Mouse (Mus musculus) heart, embryonic 10.5 days (tissue): ENCODE results near the gene Klhl32. TPM values are rescaled to one million over a fixed set of nuclear protein-coding genes. Genes with fewer than 3 reads are reported as not detected.

Experiments used
- DNase-seq: peaks from one replicate; pipeline ENCODE4 v3.0.0-alpha.2; 2017; ENCODE audit warnings: low spot score
- H3K27ac ChIP-seq: fragments of 300-500 bp; sonication (generic); 2 replicates; pipeline ENCODE4 v1.5.1; 2016; ENCODE audit warnings: mild to moderate bottlenecking
- H3K27me3 ChIP-seq: fragments of 300-500 bp; sonication (generic); 2 replicates; pipeline ENCODE4 v1.6.1; 2016; ENCODE audit warnings: mild to moderate bottlenecking; ENCODE audit not compliant: poor library complexity, insufficient read depth, severe bottlenecking
- H3K36me3 ChIP-seq: fragments of 300-500 bp; sonication (generic); 2 replicates; pipeline ENCODE4 v1.6.1; 2016; ENCODE audit warnings: mild to moderate bottlenecking, moderate library complexity
- H3K4me1 ChIP-seq: fragments of 300-500 bp; sonication (generic); 2 replicates; pipeline ENCODE4 v1.6.1; 2016; ENCODE audit warnings: mild to moderate bottlenecking
- H3K4me3 ChIP-seq: fragments of 300-500 bp; sonication (generic); 2 replicates; pipeline ENCODE4 v1.5.1; 2016; ENCODE audit warnings: mild to moderate bottlenecking, moderate library complexity
- H3K9me3 ChIP-seq: fragments of 300-500 bp; sonication (generic); 2 replicates; pipeline ENCODE4 v1.6.1; 2016; ENCODE audit warnings: mild to moderate bottlenecking, moderate library complexity
- WGBS: fragments of 180-500 bp; shearing (Covaris S2); methylation state at CpG from one replicate; pipeline ENCODE4 v1.1.7; 2016; 5-methylcytosine and 5-hydroxymethylcytosine counted together
- polyA plus RNA-seq: library from polyadenylated mRNA; unstranded; fragments of >200 nt; fragmentation: Nextera tagmentation; extraction: Ambion mirVana; gene quantifications from 2 replicates; pipeline ENCODE4 v1.2.1, GENCODE M21; 2016

Klhl32 gene
- polyA plus RNA-seq, 1 experiment from 2014 or later, result 1.8 TPM

DNA sequence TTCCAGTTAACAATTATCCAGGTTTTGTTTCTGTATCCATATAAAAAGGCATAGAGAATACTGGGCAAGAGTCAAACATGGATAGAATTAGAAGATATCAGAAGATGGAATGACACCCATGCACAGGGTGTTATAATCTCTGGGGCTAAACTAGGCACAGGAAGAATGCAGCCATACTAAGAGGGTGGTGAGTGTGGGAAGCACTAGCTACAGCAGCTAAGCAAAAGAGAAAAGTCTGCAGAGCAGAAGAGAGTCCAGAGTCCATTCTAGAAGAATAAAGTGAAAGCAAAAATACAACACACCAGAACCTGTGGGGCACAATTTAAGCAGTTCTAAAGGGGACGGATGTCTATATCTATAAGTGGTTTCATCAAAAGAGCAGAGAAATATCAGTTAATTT is 61.6 kb downstream of the Klhl32 start:
- H3K27ac ChIP-seq, result no peak overlapping the region
- no peak overlapping the region for H3K4me3 ChIP-seq
- H3K9me3 ChIP-seq, result no peaks in the 10 kb centered on the region
- H3K27me3 ChIP-seq, result no peaks in the 10 kb centered on the region
- H3K36me3 ChIP-seq, result no peaks in the 10 kb centered on the region
- no peak for DNase-seq
- WGBS, result 86% methylated on average over 1 of the region's 1 CpGs
- H3K4me1 ChIP-seq, result peaks cover 7% of the 10 kb centered on the region; the same call in 1 of the 2 replicates

DNA sequence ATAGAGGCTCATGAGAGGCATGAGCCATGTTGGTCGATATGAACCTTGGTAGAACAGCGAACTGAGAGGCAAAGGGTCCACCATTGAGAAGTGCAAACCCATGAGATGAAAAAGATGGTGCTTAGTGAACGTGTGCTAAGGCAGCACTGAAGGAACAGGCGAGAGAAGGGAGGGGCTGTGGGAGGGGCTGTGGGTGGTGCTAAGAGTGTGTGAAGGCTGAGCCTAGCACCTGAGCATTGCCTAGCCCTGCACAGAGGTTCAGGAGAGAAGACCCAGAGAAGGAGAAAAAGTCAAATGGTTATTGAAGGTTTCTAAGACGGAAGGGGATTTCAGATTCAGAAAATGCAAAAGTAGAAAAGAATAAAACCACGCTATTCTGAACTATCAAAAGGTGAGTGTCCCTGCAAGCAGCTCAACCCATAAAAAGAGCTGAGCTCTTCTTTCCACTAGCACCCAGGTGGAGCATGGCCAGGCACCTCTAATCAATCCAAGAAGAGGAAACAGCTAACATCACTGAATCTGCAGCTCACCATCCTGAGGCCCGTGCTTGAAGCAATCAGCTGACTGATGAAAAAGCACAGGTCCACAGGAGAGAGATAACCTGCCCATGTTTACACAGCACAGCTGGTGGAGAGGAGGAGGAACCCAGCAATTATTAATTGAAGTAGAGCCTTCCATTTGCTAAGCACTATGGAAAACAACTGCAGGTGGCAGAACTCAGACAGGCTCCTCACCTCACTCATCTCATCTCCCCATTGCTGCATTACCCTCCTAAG is 65.0 kb downstream of the Klhl32 start:
- Histone ChIP-seq H3K27ac (no peak overlapping the region), H3K9me3 (no peaks in the 10 kb centered on the region), H3K36me3 (no peaks in the 10 kb centered on the region), H3K27me3 (no peaks in the 10 kb centered on the region), H3K4me1 (peaks cover 3% of the 10 kb centered on the region; the same call in 1 of the 2 replicates), H3K4me3 (no peak overlapping the region)
- no peak for DNase-seq
- 45% methylated on average over 7 of the region's 7 CpGs for WGBS

DNA sequence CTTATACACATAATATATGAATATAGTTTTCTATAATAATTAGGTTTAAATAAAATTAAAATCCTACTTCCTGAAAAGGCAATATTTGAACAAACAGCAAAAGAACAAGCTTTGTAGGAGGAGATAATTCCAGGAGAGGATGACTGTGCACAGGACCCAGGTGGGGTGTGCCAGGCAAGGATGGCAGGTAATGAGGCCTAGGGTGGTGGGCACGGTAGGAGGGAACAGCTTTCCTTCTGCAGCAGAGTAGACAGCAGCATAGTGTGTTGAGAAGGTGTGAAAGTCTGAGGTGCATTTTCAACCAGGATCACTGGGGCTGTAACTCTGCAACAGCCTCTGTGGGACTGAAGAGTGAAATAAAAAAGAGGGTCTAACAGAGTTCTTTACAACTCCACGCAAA is 85.0 kb downstream of the Klhl32 start:
- no peaks in the 10 kb centered on the region for H3K36me3 ChIP-seq
- 76% methylated on average over 2 of the region's 2 CpGs for WGBS

DNA sequence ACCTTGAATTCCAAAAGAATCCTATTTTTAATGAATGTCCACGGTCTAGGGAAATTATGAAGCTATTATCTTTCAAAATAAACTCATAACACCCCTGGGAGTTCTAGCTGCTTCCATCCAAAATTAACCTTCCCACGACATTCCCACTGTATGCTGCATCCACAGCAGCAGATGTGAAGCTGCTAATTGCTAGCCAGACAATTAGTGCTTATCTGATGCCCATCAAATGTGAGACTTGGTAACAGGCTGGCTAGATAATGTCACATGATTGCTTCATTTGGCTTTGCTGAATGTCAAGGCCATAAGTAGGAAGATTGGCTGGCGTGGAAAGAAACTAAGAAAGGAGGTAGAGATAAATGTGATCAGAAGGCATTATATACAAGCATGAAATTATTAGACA is 85.5 kb downstream of the Klhl32 start:
- WGBS, result 60% methylated on average over 3 of the region's 3 CpGs
- Histone ChIP-seq H3K27me3 (no peaks in the 10 kb centered on the region), H3K4me1 (no peaks in the 10 kb centered on the region), H3K9me3 (no peaks in the 10 kb centered on the region), H3K4me3 (no peak overlapping the region), H3K36me3 (no peaks in the 10 kb centered on the region), H3K27ac (no peak overlapping the region)
- no peak for DNase-seq

More for the DNA sequence above, 85.0 kb downstream of the Klhl32 start:
- Histone ChIP-seq H3K27ac (no peak overlapping the region), H3K4me1 (no peaks in the 10 kb centered on the region), H3K27me3 (no peaks in the 10 kb centered on the region), H3K9me3 (no peaks in the 10 kb centered on the region), H3K4me3 (no peak overlapping the region)
- DNase-seq, result no peak

DNA sequence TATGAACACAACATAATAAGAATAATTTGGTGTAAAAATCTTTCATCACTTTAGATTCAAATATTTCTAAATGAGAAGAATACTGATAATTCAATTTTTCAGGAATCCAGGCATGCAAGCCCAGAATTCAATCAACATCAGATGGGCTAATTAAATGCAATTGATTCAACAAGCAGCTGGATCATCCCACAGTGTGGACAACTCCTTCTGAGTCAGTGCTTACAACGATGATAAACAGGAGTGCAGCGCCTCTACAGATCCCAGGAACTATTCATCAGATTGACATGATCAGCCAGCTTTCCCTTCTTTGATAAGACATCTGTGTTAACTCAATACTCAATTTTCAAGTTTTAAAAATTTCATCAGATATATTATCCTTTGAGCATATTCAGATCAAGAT is 86.4 kb downstream of the Klhl32 start:
- WGBS, result 79% methylated on average over 2 of the region's 2 CpGs
- Histone ChIP-seq H3K27me3 (no peaks in the 10 kb centered on the region), H3K36me3 (no peaks in the 10 kb centered on the region), H3K9me3 (no peaks in the 10 kb centered on the region), H3K4me1 (no peaks in the 10 kb centered on the region), H3K4me3 (no peak overlapping the region), H3K27ac (no peak overlapping the region)
- DNase-seq, result no peak

DNA sequence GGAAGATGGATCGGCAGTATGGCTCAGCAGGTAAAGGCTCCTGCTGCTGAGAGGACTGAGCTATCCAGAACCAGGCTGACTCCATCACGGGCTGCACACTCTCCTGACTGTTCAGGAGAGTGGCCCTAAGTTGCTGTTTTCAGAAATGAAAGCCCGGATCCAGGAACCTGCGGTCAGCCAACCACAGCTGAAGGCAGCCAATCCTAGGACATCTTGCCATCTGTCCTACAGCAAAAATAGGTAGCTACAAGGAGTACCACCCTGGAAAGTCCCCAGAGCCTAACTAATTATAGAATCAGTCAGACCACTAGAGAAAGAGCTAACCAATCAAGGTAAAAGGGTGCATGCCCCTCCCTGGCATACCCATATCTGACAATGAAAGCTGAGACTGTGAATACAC is 87.5 kb downstream of the Klhl32 start:
- no peak for DNase-seq
- Histone ChIP-seq H3K9me3 (no peaks in the 10 kb centered on the region), H3K27me3 (no peaks in the 10 kb centered on the region), H3K36me3 (no peaks in the 10 kb centered on the region), H3K27ac (no peak overlapping the region), H3K4me1 (no peaks in the 10 kb centered on the region), H3K4me3 (no peak overlapping the region)
- WGBS, result 78% methylated on average over 4 of the region's 4 CpGs

DNA sequence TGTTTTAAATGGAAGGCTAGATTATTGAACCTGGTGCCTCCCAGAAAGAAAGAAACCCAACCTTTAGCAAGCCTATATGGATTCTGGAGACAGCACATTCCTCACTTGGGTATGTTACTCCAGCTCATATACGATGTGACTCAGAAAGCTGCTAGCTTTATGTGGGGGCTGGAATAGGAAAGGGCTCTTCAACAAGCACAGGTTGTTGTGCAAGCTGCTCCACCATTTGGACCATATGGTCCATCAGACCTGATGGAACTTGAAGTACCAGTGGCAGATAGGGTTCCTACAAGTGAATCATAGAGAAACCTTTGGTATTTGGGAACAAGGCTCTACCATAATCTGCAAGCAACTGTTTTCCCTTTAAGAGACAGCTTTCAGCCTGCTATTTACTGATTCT is 92.0 kb downstream of the Klhl32 start:
- Histone ChIP-seq H3K27ac (no peak overlapping the region), H3K4me3 (no peak overlapping the region), H3K36me3 (no peaks in the 10 kb centered on the region), H3K27me3 (no peaks in the 10 kb centered on the region), H3K4me1 (no peaks in the 10 kb centered on the region), H3K9me3 (no peaks in the 10 kb centered on the region)
- 83% methylated on average over 1 of the region's 1 CpGs for WGBS
- DNase-seq, result no peak

DNA sequence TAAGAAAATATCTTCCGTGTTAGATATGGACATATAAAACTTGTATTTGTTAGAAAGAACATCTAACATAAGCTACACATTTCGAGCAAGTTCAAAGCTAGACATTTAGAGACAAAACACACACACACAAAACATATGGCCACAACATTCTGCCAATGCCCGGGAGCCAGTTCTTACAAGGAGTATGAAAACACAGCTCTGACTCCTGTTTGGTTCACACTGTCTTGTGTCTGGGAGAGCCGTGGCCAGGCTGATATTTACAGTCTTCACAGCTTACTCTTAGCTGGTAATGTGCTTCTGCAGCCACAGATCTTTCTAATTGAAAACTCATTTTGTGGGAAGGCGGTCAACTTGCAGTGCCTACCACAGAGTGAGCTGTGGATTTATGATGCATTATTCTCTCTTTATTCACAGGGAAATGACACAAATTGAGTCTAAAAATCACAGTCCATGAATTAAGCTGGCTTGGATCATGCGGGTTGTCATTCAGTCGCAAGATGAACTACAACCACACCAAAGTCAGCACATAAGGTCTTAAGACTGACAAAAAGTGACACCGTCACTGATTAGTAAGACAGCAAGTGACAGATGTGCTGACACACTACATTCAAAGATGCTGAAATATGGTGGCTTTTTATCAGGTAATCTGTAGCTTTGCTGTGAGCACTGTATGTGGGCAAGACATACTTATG is 98.3 kb downstream of the Klhl32 start:
- 83% methylated on average over 8 of the region's 8 CpGs for WGBS
- DNase-seq, result no peak
- no peaks in the 10 kb centered on the region for H3K9me3 ChIP-seq
- no peak overlapping the region for H3K27ac ChIP-seq
- H3K4me3 ChIP-seq, result no peak overlapping the region
- H3K27me3 ChIP-seq, result no peaks in the 10 kb centered on the region
- no peaks in the 10 kb centered on the region for H3K36me3 ChIP-seq
- no peaks in the 10 kb centered on the region for H3K4me1 ChIP-seq

DNA sequence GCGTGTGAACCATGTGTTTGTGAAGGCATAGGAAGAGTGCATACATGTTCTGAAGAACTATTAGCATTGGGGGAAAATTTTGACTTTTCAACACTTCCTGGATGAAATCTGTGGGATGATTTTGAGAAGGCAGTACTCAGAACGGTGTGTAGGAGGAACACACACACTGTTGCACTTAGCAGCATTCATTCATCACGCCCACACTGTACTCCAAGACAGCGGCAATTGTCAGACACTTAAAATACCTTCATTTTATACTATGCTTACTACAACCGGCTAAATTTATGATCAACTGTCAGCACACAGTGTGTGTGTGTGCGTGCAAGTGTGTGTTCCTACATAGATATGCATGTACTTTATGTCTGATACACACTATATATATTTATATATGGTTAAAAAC is 113.8 kb downstream of the Klhl32 start:
- WGBS, result 80% methylated on average over 6 of the region's 6 CpGs

DNA sequence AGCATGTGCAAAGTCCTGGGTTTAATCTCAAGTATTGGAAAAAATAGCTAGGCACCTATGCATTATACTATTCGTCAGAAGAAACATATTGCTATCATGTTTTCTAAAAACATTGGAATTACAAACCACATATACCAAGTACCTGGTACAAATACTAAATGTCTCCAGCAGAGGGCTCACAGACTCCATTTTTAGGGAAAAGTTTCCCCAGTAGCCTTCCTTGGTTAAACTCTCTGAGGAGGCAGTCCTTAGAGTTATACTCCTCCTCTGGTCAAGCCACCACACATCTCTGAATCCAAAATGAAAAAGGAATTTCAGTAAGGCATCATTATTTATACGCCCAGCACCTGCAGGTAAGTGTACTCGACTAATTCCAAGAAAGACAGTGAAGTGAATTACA is 130.1 kb downstream of the Klhl32 start:
- no peak overlapping the region for H3K27ac ChIP-seq
- 22% methylated on average over 3 of the region's 3 CpGs for WGBS
- no peak overlapping the region for H3K4me3 ChIP-seq
- H3K4me1 ChIP-seq, result no peaks in the 10 kb centered on the region
- no peaks in the 10 kb centered on the region for H3K27me3 ChIP-seq
- H3K9me3 ChIP-seq, result no peaks in the 10 kb centered on the region
- DNase-seq, result no peak
- no peaks in the 10 kb centered on the region for H3K36me3 ChIP-seq

More for the DNA sequence above, 113.8 kb downstream of the Klhl32 start:
- Histone ChIP-seq H3K27ac (no peak overlapping the region), H3K9me3 (no peaks in the 10 kb centered on the region), H3K4me1 (no peaks in the 10 kb centered on the region), H3K4me3 (no peak overlapping the region), H3K36me3 (no peaks in the 10 kb centered on the region), H3K27me3 (no peaks in the 10 kb centered on the region)
- no peak for DNase-seq

DNA sequence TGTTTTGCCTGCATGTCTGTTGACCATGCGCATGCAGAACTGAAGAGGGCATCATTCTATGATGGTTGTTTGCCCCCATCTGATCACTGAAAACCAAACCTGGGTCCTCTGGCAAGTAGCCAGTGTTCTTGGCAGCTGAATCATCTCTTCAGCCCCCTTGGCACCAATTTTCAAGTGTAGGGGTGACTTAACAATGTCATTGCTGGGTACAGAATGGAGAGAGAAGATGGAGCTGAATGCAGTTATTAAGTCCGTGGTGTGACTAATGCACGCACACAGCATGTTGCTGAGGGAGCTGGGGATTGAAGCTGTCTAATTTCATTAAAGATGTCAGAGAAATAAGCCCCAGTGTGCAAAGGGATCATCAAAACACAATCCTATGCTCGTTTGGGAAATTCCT is 135.4 kb downstream of the Klhl32 start:
- Histone ChIP-seq H3K27ac (no peak overlapping the region), H3K9me3 (no peaks in the 10 kb centered on the region), H3K27me3 (no peaks in the 10 kb centered on the region), H3K4me1 (no peaks in the 10 kb centered on the region), H3K4me3 (no peak overlapping the region), H3K36me3 (no peaks in the 10 kb centered on the region)
- 72% methylated on average over 4 of the region's 4 CpGs for WGBS
- DNase-seq, result no peak

DNA sequence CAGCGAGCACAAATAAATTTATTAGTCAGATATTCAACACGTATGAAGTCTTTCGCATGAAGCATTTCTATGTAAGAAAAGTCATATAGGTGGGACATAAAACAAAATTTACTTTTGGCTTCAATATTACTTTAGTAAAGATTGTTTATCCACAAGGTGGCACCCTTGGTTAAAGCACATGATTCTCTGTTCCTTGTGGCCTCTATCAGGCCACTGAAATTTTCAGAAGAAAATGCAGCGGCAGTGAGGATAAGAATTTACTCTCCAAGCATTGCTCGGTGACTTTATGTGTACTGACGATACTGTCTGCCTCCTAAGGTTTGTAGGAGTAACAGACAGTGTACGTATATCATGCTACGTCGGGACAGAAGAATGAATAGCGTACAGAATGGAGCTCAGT is 136.6 kb downstream of the Klhl32 start:
- Histone ChIP-seq H3K4me1 (no peaks in the 10 kb centered on the region), H3K4me3 (no peak overlapping the region), H3K27me3 (no peaks in the 10 kb centered on the region), H3K9me3 (no peaks in the 10 kb centered on the region), H3K27ac (no peak overlapping the region), H3K36me3 (no peaks in the 10 kb centered on the region)
- no peak for DNase-seq
- WGBS, result 77% methylated on average over 10 of the region's 10 CpGs

DNA sequence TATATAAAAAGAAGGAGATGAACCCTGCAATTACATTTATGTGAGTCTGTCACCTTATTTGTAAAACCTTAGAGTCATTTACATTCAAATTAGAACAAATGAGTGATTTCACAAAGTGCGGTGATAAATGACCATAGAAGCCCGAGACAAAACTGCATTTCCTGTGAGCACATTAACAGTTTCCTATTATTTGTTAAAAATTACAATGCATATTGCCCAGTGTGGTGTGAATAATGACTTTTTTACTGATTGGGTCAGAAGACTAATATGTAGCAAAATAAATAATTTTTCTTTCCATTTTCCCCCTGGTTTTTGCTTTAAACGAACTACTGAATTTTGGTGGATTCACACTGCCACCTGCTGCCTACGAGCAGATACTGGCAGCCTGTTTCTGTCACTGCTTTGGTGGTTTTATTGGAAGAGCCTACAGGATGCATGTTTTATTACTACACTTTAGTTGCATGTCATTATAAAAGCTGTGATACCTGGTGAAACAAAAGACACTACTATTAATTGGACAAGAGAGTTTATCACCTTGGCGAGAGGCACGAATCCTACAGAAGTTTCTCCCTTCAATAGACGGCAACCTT is 152.3 kb downstream of the Klhl32 start:
- WGBS, result 67% methylated on average over 7 of the region's 7 CpGs
- H3K4me3 ChIP-seq, result no peak overlapping the region
- H3K9me3 ChIP-seq, result no peaks in the 10 kb centered on the region
- H3K27me3 ChIP-seq, result no peaks in the 10 kb centered on the region
- H3K27ac ChIP-seq, result no peak overlapping the region
- no peaks in the 10 kb centered on the region for H3K36me3 ChIP-seq
- no peak for DNase-seq
- H3K4me1 ChIP-seq, result no peaks in the 10 kb centered on the region
